In the genomic region with DNA sequence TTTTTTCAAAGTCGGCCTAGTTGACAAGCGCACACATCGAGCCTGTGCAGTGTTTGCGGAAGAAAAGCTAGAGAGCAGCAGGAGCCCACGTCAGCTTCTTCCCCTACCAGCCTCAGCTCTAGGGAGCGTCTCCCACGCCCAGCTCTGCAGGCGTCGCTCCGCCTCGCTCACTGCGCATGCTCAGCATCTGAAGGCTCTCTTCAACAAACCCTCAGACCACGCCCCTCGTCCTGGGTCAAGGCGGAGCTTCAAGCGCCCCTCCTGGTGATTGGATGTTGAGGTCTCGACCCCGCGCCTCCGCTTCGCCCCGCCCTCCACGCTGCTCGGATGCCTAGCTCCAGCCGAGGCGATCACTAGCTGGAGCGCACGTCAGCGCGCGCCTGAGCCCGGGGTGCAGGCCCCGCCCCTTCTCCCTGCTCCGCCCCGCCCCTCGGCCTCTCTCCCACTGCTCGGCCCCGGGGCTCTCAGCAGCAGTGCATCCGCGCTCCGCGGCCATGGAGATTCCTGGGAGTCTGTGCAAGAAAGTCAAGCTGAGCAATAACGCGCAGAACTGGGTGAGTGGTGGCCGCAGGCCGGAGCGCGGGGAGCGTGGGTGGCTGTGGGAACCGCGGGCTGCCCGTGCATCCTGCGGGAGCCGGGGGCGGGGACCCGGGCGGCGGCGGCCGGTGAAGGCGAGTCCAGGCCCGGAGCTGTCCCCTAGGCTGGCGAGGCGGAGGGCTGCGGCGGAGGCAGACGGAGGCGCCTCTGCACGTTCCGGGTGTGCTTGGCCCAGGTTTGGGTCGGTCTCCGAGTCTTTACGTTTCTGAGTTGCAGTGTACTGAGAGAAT, we compare ENCODE assay signal across 8 mouse cellular contexts. TPM values are rescaled to one million over a fixed set of nuclear protein-coding genes. Genes with fewer than 3 reads are reported as not detected.
DNase-seq lines count a peak whose midpoint lies in the region; ATAC-seq lines count a peak whose summit lies in the region.

Gene Papss1, plus strand, starts transcription at position 339 of the 827 bp plus-strand sequence.

- H3K4me3 ChIP-seq in hindbrain, embryonic 11.5 days (ENCODE audit: low read depth, low read length): peak within 1 kb of the TSS; percentile 84

- H3K4me2 ChIP-seq in hindbrain, embryonic 11.5 days (replicated peaks; ENCODE audit: low read depth, low read length): peak within 1 kb of the TSS; percentile 58

- peaks cover 5% of the 10 kb centered on the region for H3K4me1 ChIP-seq in hindbrain, embryonic 11.5 days (replicated peaks; ENCODE audit: control insufficient read depth, insufficient read depth, low read length)

- peak within 1 kb of the TSS; percentile 92 for H3K27ac ChIP-seq in hindbrain, embryonic 11.5 days (ENCODE audit: low read depth, low read length)

- DNase-seq in Muller cell, postnatal 12 days (ENCODE audit: inconsistent ontology term): peak; percentile 100
- peak; percentile 100 for DNase-seq in cerebellum, adult 9-11 months
- DNase-seq in frontal cortex, adult 2 months (ENCODE audit: extremely low spot score in 1 of 2, low spot score in 1 of 2): peak; percentile 100
- DNase-seq in hindbrain, embryonic 11.5 days (ENCODE audit: low spot score): peak; percentile 100
- DNase-seq in layer of hippocampus, postnatal 10 days (ENCODE audit: low spot score in 2 of 2): peak; percentile 100
- peak; percentile 100 for DNase-seq in lung, postnatal 10 days
- peak; percentile 100 for DNase-seq in ovary, postnatal 36 days (ENCODE audit: low spot score)
- peak; percentile 100 for DNase-seq in thymus, postnatal 25 days

- ATAC-seq in hindbrain, embryonic 11.5 days (ENCODE audit: low FRiP score): peak; percentile 100

- WGBS in hindbrain, embryonic 11.5 days: under 1% methylated on average over 61 of the region's 73 CpGs

- no peaks in the 10 kb centered on the region for H3K36me3 ChIP-seq in hindbrain, embryonic 11.5 days (ENCODE audit: control insufficient read depth, insufficient read depth, low read length)

- H3K9ac ChIP-seq in hindbrain, embryonic 11.5 days (ENCODE audit: low read depth, low read length): peak within 1 kb of the TSS; percentile 87

- no peaks in the 10 kb centered on the region for H3K9me3 ChIP-seq in hindbrain, embryonic 11.5 days (ENCODE audit: control insufficient read depth, low read length)

- H3K27me3 ChIP-seq in hindbrain, embryonic 11.5 days (ENCODE audit: control insufficient read depth, insufficient read depth, low read length): no peaks in the 10 kb centered on the region

RNA-seq across cellular contexts. Expression of gene Papss1, which starts in this region (rescaled TPM):
- 66.6 and 73.3 TPM in 2 replicates for polyA plus RNA-seq in frontal cortex, adult 2 months (2012; rRNA removed)
- polyA plus RNA-seq in hindbrain, embryonic 11.5 days (2014; fragmentation: Nextera tagmentation; extraction: Ambion mirVana): 83.8 and 86.9 TPM in 2 replicates
- 10 to 100 TPM; 88.5 to 89.6 TPM for total RNA-seq in layer of hippocampus, postnatal 10 days (2021)

Comparison
In these comparisons a context has a peak if more than half of its experiments do, and no peak if none do; other contexts are left out.
1. Peak in every context shown above with its lines: DNase-seq, ATAC-seq, H3K4me3 ChIP-seq and H3K27ac ChIP-seq.